Mouse (Mus musculus): Measurements from ENCODE around the gene Ntf3. TPM values are rescaled to one million over a fixed set of nuclear protein-coding genes. Genes with fewer than 3 reads are reported as not detected.

Ntf3 gene
- polyA plus RNA-seq (2012; rRNA removed; ENCODE audit: low replicate concordance) = 3.0 and 4.7 TPM in 2 replicates

DNA sequence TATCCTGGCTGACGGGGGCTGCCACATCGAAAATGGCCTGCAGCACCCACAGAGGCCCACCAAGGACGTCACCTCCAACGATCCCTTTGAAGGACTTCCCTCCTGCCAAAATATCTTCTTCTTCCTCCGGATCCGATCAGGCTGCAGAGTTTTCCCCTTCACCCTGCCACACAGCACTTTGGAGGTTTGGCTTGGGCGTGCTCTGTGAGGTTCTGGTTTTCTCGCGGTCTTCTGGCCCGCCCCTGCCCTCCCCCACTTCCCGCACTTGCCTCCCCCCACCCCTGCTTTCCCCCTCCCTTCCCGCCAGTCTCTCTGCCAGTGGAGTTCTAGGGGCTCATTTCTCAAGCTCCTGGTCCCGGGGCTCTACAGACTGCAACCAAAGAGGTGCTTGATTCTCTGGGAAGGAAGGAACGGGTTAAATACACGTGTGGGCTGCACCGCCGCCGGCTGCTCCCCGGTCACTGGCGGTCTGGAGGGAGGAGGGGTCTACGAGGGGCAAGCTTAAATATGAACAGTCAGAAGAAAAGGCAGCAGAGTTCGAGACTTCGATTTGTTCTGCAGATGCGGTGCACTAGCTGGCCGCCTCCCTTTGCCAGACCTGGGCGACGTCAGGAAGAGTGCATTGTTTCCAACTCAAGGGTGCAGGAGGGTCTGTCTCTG, at the start of gene Ntf3:
Ntf3 (minus strand) TSS at position 363 of the 660 bp plus-strand sequence.

